Mouse (Mus musculus): ENCODE data around the gene Tssk1. TPM values are rescaled to one million over a fixed set of nuclear protein-coding genes. Genes with fewer than 3 reads are reported as not detected.
A peak's percentile ranks its signal among the peaks of the same experiment; 100 is the strongest.

Gene Tssk1
- total RNA-seq, 2 experiments from 2014 or later = 0.14 TPM; not detected in 1

GRCm38 (mm10) chr16:17898462-17898861, 4.4 kb downstream of the Tssk1 start, which contains the start of the genes Dgcr2 and Tssk2:
Dgcr2 (minus strand) TSS chr16:17898562.
Tssk2 (plus strand) TSS chr16:17898637.
- DNase-seq = no peak

DNA sequence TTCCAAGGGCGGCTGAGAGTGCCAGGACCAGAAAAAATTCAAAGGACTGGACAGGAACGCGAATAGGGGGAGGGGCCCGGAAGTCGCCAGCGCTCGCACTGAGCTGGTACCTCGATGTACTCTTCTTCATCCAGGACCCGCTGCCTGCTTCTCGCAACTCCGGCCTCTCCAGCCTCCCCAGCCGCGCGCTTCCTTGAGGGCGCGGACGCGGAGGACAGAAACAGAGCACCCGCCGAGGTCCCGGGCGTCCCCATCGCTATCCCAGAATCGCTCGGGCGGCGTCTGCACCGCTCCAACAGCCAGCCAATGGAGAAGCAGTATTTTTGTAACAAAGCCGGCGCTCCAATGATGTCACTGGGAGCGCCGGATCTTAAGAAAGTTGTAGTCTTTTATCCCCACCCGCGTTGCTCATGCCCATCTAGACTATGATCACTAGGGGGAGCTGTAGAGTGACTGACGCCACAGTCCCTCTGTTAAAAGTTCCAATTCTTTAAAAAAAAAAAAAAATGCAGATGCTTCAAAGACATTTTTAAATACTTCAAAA, 17.1 kb downstream of the Tssk1 start, which contains the start of gene Ess2:
Gene Ess2 (minus strand): TSS at position 297 of the 544 bp plus-strand sequence.
- peak; percentile 77 for DNase-seq

GRCm38 (mm10) chr16:17914307-17915249, 20.6 kb downstream of the Tssk1 start, which contains the start of gene Gsc2:
Gsc2 (minus strand) TSS chr16:17915059.
- no peak for DNase-seq

DNA sequence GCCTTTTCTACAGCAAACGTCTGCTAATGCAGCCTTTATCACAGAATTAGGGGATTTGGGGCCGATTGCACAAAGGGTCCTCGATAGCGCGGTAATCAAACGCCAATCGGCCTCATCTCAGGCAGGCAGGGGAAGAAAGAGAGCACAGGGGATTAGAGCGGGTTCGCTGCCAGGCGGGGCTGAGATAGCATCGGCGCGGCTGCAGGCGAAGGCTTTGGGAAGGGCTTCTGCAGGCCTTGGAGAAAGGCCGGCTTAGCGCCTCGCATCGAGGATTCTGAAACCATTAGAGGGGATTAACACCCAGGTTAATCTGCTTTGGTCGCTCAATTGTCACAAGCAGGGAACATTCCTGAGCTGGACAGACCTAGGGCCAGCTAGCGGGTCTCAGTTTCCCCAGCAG, 26.6 kb downstream of the Tssk1 start:
- DNase-seq = no peak

GRCm38 (mm10) chr16:17921325-17922162, 27.5 kb downstream of the Tssk1 start:
- DNase-seq = peak; percentile 94

- no peak for DNase-seq
These were observed 28.1 kb downstream of the Tssk1 start for GRCm38 (mm10) chr16:17922163-17922538.

- peak; percentile 37 for DNase-seq
These were observed 33.5 kb downstream of the Tssk1 start for GRCm38 (mm10) chr16:17927351-17928082.

DNA sequence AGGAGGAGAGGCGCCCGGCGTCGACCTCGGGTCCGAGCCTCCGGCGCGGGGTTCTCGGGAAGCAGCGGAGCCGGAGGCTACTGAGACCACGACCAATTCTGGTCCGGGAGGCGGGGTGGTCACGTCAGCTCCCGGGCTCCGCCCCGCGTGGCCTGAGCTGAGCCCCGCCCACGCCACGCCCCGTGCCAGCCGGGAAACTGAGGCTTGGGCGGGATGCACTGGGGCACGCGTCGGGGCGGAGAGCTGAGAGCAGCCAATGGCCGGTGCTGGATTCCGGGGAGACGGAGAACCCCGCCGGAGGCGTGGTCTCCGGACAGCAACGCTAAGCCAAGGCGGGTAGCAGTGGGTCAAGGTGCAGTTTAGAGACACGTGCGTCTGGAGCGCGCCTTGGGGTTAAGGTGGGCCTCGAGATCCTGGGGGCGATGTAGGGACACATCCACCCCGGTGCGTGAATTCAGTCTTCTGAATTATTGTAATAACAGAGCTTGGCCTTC, 34.1 kb downstream of the Tssk1 start, which contains the start of gene Slc25a1:
Gene Slc25a1 (minus strand): TSS at position 133 of the 494 bp plus-strand sequence.
- DNase-seq = peak; percentile 65

- DNase-seq = peak; percentile 60
These were observed 34.6 kb downstream of the Tssk1 start for GRCm38 (mm10) chr16:17928627-17929104.

GRCm38 (mm10) chr16:17929211-17929610, 35.2 kb downstream of the Tssk1 start:
- no peak for DNase-seq

- DNase-seq = no peak
These were observed 35.6 kb downstream of the Tssk1 start for GRCm38 (mm10) chr16:17929631-17930030.

- DNase-seq = no peak
These were observed 38.0 kb downstream of the Tssk1 start for GRCm38 (mm10) chr16:17931906-17932460.

GRCm38 (mm10) chr16:17933594-17934444, 39.8 kb downstream of the Tssk1 start:
- no peak for DNase-seq

DNA sequence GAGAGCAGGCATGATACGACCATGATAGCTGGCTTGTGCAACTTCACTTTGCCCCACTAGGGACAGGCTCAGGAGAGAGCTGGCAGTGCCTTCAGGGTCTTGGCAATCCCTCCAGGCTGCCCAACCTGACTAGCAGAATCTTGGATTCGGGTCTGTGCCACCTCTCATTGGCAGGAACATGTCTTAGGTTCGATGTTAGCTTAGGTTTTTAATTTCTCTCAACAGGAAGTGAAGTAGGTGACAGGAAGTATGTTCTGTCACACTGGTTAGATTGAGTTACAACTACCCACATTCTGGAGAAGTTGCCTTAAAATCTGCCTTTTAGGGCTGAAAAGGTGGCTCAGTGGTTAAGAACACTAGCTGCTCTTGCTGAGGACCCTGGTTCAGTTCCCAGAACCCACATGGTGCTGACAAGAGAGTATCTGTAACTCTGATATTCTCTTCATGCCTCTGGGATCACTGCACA, 40.5 kb downstream of the Tssk1 start:
- no peak for DNase-seq

GRCm38 (mm10) chr16:17936776-17937175, 42.8 kb downstream of the Tssk1 start:
- no peak for DNase-seq

GRCm38 (mm10) chr16:17938187-17938586, 44.2 kb downstream of the Tssk1 start:
- no peak for DNase-seq

DNA sequence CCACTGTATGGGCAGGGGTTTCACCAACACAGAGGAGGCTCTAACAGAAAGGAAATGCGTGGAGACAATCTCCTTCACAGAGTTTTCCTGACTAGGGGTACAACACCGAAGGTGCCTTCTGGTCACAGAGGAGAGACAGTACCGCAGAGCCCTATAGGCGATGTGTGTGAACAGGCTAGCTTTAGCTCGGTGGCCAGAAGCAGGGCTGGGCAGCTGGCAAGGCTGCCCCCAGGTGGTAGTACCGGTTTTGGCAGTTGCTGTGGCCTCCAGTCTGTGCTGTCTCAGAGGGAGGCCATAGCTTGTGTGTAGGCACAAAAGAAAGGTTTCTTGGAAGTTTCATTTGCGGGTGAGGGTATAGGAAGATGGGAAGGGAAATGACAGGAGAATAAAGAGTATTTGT, 44.8 kb downstream of the Tssk1 start:
- DNase-seq = no peak

GRCm38 (mm10) chr16:17939255-17939751, 45.3 kb downstream of the Tssk1 start:
- DNase-seq = no peak

- DNase-seq = no peak
These were observed 49.4 kb downstream of the Tssk1 start for GRCm38 (mm10) chr16:17943466-17943865.

All from gastrocnemius, postnatal 10 days (tissue).